Mouse (Mus musculus): ENCODE measurements around the gene Plekhg2. TPM values are rescaled to one million over a fixed set of nuclear protein-coding genes. Genes with fewer than 3 reads are reported as not detected.

Plekhg2 gene
- total and polyA plus RNA-seq, 3 experiments, result 10.4 to 16.3 (median 14.3) TPM

GRCm38 (mm10) chr7:28354113-28354581, 18.3 kb downstream of the Plekhg2 start:
- H3K4me3 ChIP-seq, result no peak overlapping the region
- intact Hi-C loops (cut with DNase I), result no loop called here
- no peak overlapping the region for H3K27ac ChIP-seq
- no peak overlapping the region for H3K9ac ChIP-seq (ENCODE audit: low read depth, low read length)
- WGBS, result 85% methylated on average over 3 of the region's 3 CpGs
- no peak for DNase-seq
- H3K27me3 ChIP-seq (ENCODE audit: control insufficient read depth, insufficient read depth, low read length), result no peaks in the 10 kb centered on the region
- H3K4me1 ChIP-seq (ENCODE audit: control insufficient read depth, insufficient read depth, low read length), result peaks cover 12% of the 10 kb centered on the region
- peaks cover 5% of the 10 kb centered on the region; the same call in 1 of the 2 replicates for H3K36me3 ChIP-seq (ENCODE audit: control insufficient read depth, insufficient read depth, low read length)
- TF ChIP-seq CTCF (IDR thresholded peaks at IDR 0.05) (no peak), POLR2A (IDR thresholded peaks at IDR 0.05; ENCODE audit: insufficient read depth, low read depth, low read length) (no peak), EP300 (IDR thresholded peaks at IDR 0.05; ENCODE audit: insufficient read depth, low read depth, low read length) (no peak)
- 0 out of 2 replicates have a peak, but pooled peaks cover 3% of the 10 kb centered on the region for H3K79me2 ChIP-seq (replicated peaks; ENCODE audit: control insufficient read depth, insufficient read depth, low read length)

GRCm38 (mm10) chr7:28353267-28353666, 19.1 kb downstream of the Plekhg2 start:
- H3K27ac ChIP-seq, result no peak overlapping the region
- H3K4me1 ChIP-seq (ENCODE audit: control insufficient read depth, insufficient read depth, low read length), result peaks cover 12% of the 10 kb centered on the region
- no peaks in the 10 kb centered on the region for H3K27me3 ChIP-seq (ENCODE audit: control insufficient read depth, insufficient read depth, low read length)
- no peak for DNase-seq
- H3K79me2 ChIP-seq (replicated peaks; ENCODE audit: control insufficient read depth, insufficient read depth, low read length), result 0 out of 2 replicates have a peak, but pooled peaks cover 3% of the 10 kb centered on the region
- no peak overlapping the region for H3K4me3 ChIP-seq
- H3K36me3 ChIP-seq (ENCODE audit: control insufficient read depth, insufficient read depth, low read length), result peaks cover 5% of the 10 kb centered on the region; the same call in 1 of the 2 replicates
- WGBS, result 78% methylated on average over 2 of the region's 2 CpGs
- TF ChIP-seq POLR2A (IDR thresholded peaks at IDR 0.05; ENCODE audit: insufficient read depth, low read depth, low read length) (no peak), EP300 (IDR thresholded peaks at IDR 0.05; ENCODE audit: insufficient read depth, low read depth, low read length) (no peak), CTCF (IDR thresholded peaks at IDR 0.05) (0 out of 2 replicates have a peak, but pooled peaks have one; percentile 23)
- intact Hi-C loops (cut with DNase I), result no loop called here
- H3K9ac ChIP-seq (ENCODE audit: low read depth, low read length), result no peak overlapping the region

- Histone ChIP-seq H3K4me3 (peak overlapping the region; percentile 72), H3K4me1 (ENCODE audit: control insufficient read depth, insufficient read depth, low read length) (peaks cover 6% of the 10 kb centered on the region), H3K79me2 (replicated peaks; ENCODE audit: control insufficient read depth, insufficient read depth, low read length) (0 out of 2 replicates have a peak, but pooled peaks cover 3% of the 10 kb centered on the region), H3K27ac (no peak overlapping the region), H3K9ac (ENCODE audit: low read depth, low read length) (peak overlapping the region; percentile 29), H3K27me3 (ENCODE audit: control insufficient read depth, insufficient read depth, low read length) (no peaks in the 10 kb centered on the region), H3K36me3 (ENCODE audit: control insufficient read depth, insufficient read depth, low read length) (peaks cover 5% of the 10 kb centered on the region; the same call in 1 of the 2 replicates)
- TF ChIP-seq POLR2A (IDR thresholded peaks at IDR 0.05; ENCODE audit: insufficient read depth, low read depth, low read length), result no peak
- no peak for TF ChIP-seq EP300 (IDR thresholded peaks at IDR 0.05; ENCODE audit: insufficient read depth, low read depth, low read length)
- TF ChIP-seq CTCF (IDR thresholded peaks at IDR 0.05), result no peak
- intact Hi-C loops (cut with DNase I), result loop anchor here (1.0 kb wide), 1 partner anchor 20 kb away; no protein-coding TSS in a partner anchor
- 26% methylated on average over 4 of the region's 4 CpGs for WGBS
- DNase-seq, result no peak
Observed at GRCm38 (mm10) chr7:28351676-28352191, 20.7 kb downstream of the Plekhg2 start.

GRCm38 (mm10) chr7:28350155-28350883, 22.1 kb downstream of the Plekhg2 start, which contains the start of gene Rps16:
Gene Rps16, plus strand, starts transcription at chr7:28350652.
- DNase-seq, result peak; percentile 97 to 99
- peak; percentile 86 for TF ChIP-seq POLR2A (IDR thresholded peaks at IDR 0.05; ENCODE audit: insufficient read depth, low read depth, low read length)
- 0 out of 2 replicates have a peak, but pooled peaks have one; percentile 57 for TF ChIP-seq EP300 (IDR thresholded peaks at IDR 0.05; ENCODE audit: insufficient read depth, low read depth, low read length)
- TF ChIP-seq CTCF (IDR thresholded peaks at IDR 0.05), result no peak
- intact Hi-C loops (cut with DNase I), result loop anchor here (1.0 kb wide), 1 partner anchor 12 kb away; the partner anchor contains the start of gene Supt5
- H3K9ac ChIP-seq (ENCODE audit: low read depth, low read length), result peak within 1 kb of the TSS; percentile 83
- peak within 1 kb of the TSS; percentile 96 for H3K27ac ChIP-seq
- no peaks in the 10 kb centered on the region for H3K27me3 ChIP-seq (ENCODE audit: control insufficient read depth, insufficient read depth, low read length)
- H3K36me3 ChIP-seq (ENCODE audit: control insufficient read depth, insufficient read depth, low read length), result peaks cover 5% of the 10 kb centered on the region; the same call in 1 of the 2 replicates
- H3K4me3 ChIP-seq, result peak within 1 kb of the TSS; percentile 72
- peaks cover 5% of the 10 kb centered on the region for H3K4me1 ChIP-seq (ENCODE audit: control insufficient read depth, insufficient read depth, low read length)
- under 1% methylated on average over 50 of the region's 50 CpGs for WGBS
- 0 out of 2 replicates have a peak, but pooled peaks cover 3% of the 10 kb centered on the region for H3K79me2 ChIP-seq (replicated peaks; ENCODE audit: control insufficient read depth, insufficient read depth, low read length)

- Histone ChIP-seq H3K36me3 (ENCODE audit: control insufficient read depth, insufficient read depth, low read length) (peaks cover 5% of the 10 kb centered on the region; the same call in 1 of the 2 replicates), H3K27ac (no peak overlapping the region), H3K4me3 (no peak overlapping the region), H3K4me1 (ENCODE audit: control insufficient read depth, insufficient read depth, low read length) (peaks cover 6% of the 10 kb centered on the region), H3K79me2 (replicated peaks; ENCODE audit: control insufficient read depth, insufficient read depth, low read length) (0 out of 2 replicates have a peak, but pooled peaks cover 3% of the 10 kb centered on the region), H3K27me3 (ENCODE audit: control insufficient read depth, insufficient read depth, low read length) (no peaks in the 10 kb centered on the region), H3K9ac (ENCODE audit: low read depth, low read length) (no peak overlapping the region)
- intact Hi-C loops (cut with DNase I), result no loop called here
- TF ChIP-seq POLR2A (IDR thresholded peaks at IDR 0.05; ENCODE audit: insufficient read depth, low read depth, low read length) (no peak), CTCF (IDR thresholded peaks at IDR 0.05) (peak; percentile 42)
- DNase-seq, result no peak
- WGBS, result 75% methylated on average over 7 of the region's 7 CpGs
Observed at GRCm38 (mm10) chr7:28348601-28349000, 23.8 kb downstream of the Plekhg2 start.
